Mouse (Mus musculus) testis, adult 10 weeks (tissue): Measurements from ENCODE around the gene Csrp1. TPM values are rescaled to one million over a fixed set of nuclear protein-coding genes. Genes with fewer than 3 reads are reported as not detected.

Experiments
- polyA plus RNA-seq: library from polyadenylated mRNA; stranded (reverse); fragments of 350-450 nt; fragmentation: Illumina TruSeq; extraction: RNeasy Lipid Tissue Mini Kit (QIAGEN cat#74804); gene quantifications from one replicate; pipeline ENCODE4 v1.2.3, GENCODE M21; 2014; ENCODE audit warnings: low read depth, low replicate concordance

Gene Csrp1
- 7.6 TPM for polyA plus RNA-seq

GRCm38 (mm10) chr1:135719983-135720382 lies at the start of gene Csrp1:
TSS of gene Csrp1 (plus strand) at chr1:135720061.

DNA sequence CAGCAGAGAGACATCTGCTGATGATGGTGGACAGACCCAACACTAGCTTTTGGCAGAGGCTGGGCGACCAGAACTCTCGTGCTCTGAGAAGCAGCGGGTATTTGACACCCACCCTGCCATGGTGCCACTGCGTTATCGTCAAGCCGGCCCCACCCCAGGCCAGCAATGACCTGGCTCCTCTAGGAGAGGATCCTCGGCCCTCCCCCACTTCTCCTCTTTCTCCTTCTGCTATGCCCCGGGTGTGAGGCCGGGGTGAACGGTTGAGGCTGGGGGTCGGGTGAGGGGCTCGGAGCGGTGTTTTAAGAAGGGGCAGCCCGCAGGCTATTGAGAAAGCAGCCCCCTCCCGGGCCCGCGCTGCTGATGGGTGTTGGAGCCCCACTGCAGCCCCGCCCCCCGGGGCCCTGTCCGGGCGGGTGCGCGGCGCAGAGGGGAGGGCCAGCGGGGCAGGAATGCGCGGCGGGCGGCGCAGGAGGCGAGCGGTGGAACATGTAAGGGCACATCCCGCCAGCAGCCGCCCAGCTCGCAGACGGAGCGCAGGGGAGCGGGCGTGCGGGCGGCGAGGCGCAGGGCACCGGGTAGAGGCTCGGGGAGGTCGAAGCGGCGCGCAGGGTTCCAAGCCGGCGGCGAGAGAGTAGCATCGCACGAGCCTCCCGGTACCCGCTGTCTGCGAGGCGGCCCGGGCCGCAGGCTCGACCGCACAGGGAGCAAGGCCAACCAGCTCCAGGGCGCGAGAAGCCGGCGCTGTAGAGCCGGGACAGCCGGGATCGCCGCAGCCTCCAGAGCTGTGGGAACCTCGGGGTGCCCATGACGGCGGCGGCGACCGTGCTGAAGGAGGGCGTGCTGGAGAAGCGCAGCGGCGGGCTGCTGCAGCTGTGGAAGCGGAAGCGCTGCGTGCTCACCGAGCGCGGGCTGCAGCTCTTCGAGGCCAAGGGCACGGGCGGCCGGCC lies 46.1 kb downstream of the Csrp1 start, which contains the start of gene Phlda3:
Gene Phlda3 (plus strand): TSS at position 475 of the 947 bp plus-strand sequence.

DNA sequence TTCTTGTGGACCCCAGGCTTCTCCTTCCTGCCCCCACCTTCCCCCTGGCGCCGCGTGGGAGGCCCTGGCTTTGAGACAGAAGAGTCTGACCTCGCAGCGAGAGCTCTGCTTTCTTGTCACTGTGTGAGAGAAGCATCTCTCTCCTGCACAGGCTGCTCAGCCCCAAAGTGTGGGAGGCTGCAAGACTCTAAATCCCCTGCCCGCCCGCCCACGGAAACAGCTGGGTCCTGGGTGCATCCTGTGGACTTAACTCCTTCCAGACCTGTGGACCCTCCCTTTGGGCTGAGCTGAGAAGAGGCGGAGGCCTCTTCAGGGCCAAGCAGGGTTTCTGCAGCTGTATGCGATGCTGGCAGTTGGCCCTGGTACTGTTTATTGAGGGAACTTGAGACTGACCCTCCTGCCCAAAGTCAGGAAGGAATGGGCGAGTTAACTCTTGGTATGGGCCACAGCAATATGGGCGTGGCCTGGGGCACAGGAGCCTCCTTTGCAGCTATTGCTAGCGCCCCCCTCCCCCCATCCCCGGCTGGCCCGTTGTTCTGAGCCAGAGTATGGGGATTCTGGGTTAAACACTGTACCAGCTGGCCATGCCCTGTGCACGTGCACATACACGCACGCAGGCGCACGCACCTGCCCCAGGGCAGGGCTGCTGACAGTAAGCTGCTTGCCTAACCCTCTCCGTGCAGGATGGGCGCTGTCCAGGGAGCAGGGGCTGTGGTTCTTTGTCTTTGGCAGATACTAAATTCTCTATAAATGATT lies 59.1 kb downstream of the Csrp1 start, which contains the start of gene Tnni1:
Gene Tnni1 (plus strand): TSS at position 655 of the 756 bp plus-strand sequence.

Other genes starting within 250 kb of the Csrp1 start
- gene Nav1, start 112.8 kb upstream of the Csrp1 start, polyA plus RNA-seq: 1.1 TPM
- gene Phlda3, start 46.1 kb downstream of the Csrp1 start, polyA plus RNA-seq: 0.32 TPM
- gene Tnni1, start 59.4 kb downstream of the Csrp1 start, polyA plus RNA-seq: not detected
- gene Lad1, start 98.5 kb downstream of the Csrp1 start, polyA plus RNA-seq: not detected
- 1.5 TPM for gene Tnnt2, start 116.3 kb downstream of the Csrp1 start, polyA plus RNA-seq
- 0.21 TPM for gene Pkp1, start 199.1 kb downstream of the Csrp1 start, polyA plus RNA-seq